Mouse (Mus musculus) liver, embryonic 14.5 days (tissue): ENCODE measurements around the gene Sh3bgrl3.

Experiments
- CTCF ChIP-seq: IDR thresholded peaks from 2 replicates; pipeline ENCODE4 v1.5.1; 2016; ENCODE audit warnings: antibody characterized with exemption, low read depth, control low read depth
- EP300 ChIP-seq: IDR thresholded peaks from 2 replicates; pipeline ENCODE4 v1.6.1; 2016; ENCODE audit warnings: antibody characterized with exemption, low read depth

DNA sequence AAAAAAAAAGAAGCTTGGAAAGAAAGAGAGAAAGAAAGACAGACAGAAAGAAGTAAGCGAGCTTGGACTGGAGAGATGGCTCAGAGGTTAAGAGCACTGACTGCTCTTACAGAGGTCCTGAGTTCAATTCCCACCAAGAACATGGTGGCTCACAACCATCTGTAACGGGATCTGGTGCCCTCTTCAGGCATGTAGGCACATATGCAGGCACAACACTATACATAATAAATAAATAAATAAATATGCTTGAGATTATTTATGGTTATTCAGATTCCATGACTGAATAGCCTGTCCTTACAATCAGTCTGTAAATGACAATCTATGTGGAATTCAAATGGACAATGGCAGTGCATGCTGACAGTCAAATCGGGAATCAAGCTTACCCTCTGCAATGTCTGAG is 38.3 kb upstream of the Sh3bgrl3 start:
- TF ChIP-seq CTCF (peak; percentile 51), EP300 (no peak)
